Mouse (Mus musculus) heart, embryonic 16.5 days (tissue): Measurements from ENCODE around the gene Grk3. TPM values are rescaled to one million over a fixed set of nuclear protein-coding genes. Genes with fewer than 3 reads are reported as not detected.
A peak's percentile ranks its signal among the peaks of the same experiment; 100 is the strongest.

Experiments
- ATAC-seq: fragments of 200-750 bp; cut with Nextera tagmentation; replicated peaks from 2 replicates; pipeline ENCODE4 v1.8.0; 2017; ENCODE audit warnings: moderate number of reproducible peaks; ENCODE audit not compliant: insufficient read depth, low FRiP score; ENCODE audit errors: extremely low read depth
- H3K27ac ChIP-seq: fragments of 300-500 bp; sonication (generic); 2 replicates; pipeline ENCODE4 v1.5.1; 2014; ENCODE audit warnings: mild to moderate bottlenecking, low read length, control low read depth, moderate library complexity
- H3K27me3 ChIP-seq: fragments of 300-500 bp; sonication (generic); 2 replicates; pipeline ENCODE4 v1.6.1; 2014; ENCODE audit warnings: low read length, mixed read lengths; ENCODE audit not compliant: control insufficient read depth, insufficient read depth
- H3K36me3 ChIP-seq: fragments of 300-500 bp; sonication (generic); 2 replicates; pipeline ENCODE4 v1.6.1; 2014; ENCODE audit not compliant: control insufficient read depth, insufficient read depth
- H3K4me1 ChIP-seq: fragments of 300-500 bp; sonication (generic); 2 replicates; pipeline ENCODE4 v1.6.1; 2014; ENCODE audit warnings: low read length, mixed read lengths; ENCODE audit not compliant: control insufficient read depth, insufficient read depth
- H3K4me2 ChIP-seq: fragments of 300-500 bp; sonication (generic); 2 replicates; pipeline ENCODE4 v1.6.1; 2014; ENCODE audit warnings: low read depth, mild to moderate bottlenecking, control low read depth, low read length
- H3K4me3 ChIP-seq: fragments of 300-500 bp; sonication (generic); 2 replicates; pipeline ENCODE4 v1.5.1; 2014; ENCODE audit warnings: mild to moderate bottlenecking, control low read depth, low read length
- H3K9ac ChIP-seq: fragments of 300-500 bp; sonication (generic); 2 replicates; pipeline ENCODE4 v1.6.1; 2014; ENCODE audit warnings: low read length, control low read depth
- H3K9me3 ChIP-seq: fragments of 300-500 bp; sonication (generic); replicated peaks from 2 replicates; pipeline ENCODE4 v1.6.1; 2016; ENCODE audit warnings: low read length; ENCODE audit not compliant: control insufficient read depth
- WGBS: fragments of 180-500 bp; shearing (Covaris S2); extraction: QIAGEN DNeasy Blood & Tissue Kit; methylation state at CpG from one replicate; pipeline ENCODE4 v1.1.7; 2014; 5-methylcytosine and 5-hydroxymethylcytosine counted together
- polyA plus RNA-seq: library from polyadenylated mRNA; unstranded; fragments of >200 nt; fragmentation: Nextera tagmentation; extraction: Ambion mirVana; gene quantifications from 2 replicates; pipeline ENCODE4 v1.2.1, GENCODE M21; 2015

Gene Grk3
- polyA plus RNA-seq, 1 experiment from 2014 or later = 23.9 TPM

DNA sequence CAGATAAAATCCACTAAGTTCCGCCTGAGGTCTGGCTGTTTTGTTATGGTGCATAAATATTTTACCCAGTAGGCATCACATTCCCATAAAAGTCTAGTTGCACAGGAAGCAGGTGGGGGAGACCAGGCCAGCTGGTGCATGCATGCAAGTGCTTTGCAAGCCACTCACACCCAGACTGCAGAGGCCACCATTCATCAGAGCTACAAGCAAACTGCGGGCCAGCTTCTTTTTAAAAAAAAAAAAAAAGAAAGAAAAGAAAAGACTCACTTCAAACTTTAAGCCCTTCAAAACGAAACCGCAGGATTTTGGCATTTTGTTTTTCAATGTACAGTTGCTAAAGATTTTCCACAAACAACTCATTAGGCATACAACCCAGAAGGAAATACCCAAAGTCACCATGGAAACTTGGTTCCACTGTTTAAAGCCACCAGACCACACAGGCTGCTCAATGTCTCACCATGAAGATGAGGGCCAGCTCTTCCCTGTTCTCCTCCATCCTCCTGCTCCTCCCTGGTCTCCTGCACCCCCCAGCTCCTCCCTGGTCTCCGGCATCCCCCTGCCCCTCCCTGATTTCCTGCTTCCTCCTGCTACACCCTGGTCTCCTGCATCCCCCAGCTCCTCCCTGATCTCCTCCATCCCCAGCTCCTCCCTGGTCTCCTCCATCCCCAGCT lies 17.9 kb downstream of the Grk3 start:
- Histone ChIP-seq H3K9ac (no peak overlapping the region), H3K4me2 (no peak overlapping the region), H3K27me3 (no peaks in the 10 kb centered on the region), H3K9me3 (no peaks in the 10 kb centered on the region), H3K27ac (no peak overlapping the region), H3K4me1 (no peaks in the 10 kb centered on the region), H3K4me3 (no peak overlapping the region), H3K36me3 (peaks cover 4% of the 10 kb centered on the region; the same call in 1 of the 2 replicates)
- WGBS = 75% methylated on average over 5 of the region's 5 CpGs
- ATAC-seq = no peak

GRCm38 (mm10) chr5:112991245-112991644 lies 24.3 kb downstream of the Grk3 start:
- WGBS = 85% methylated on average over 9 of the region's 9 CpGs
- Histone ChIP-seq H3K27ac (no peak overlapping the region), H3K36me3 (peaks cover 4% of the 10 kb centered on the region; the same call in 1 of the 2 replicates), H3K9ac (no peak overlapping the region), H3K27me3 (no peaks in the 10 kb centered on the region), H3K4me3 (no peak overlapping the region), H3K9me3 (no peaks in the 10 kb centered on the region), H3K4me2 (no peak overlapping the region), H3K4me1 (no peaks in the 10 kb centered on the region)
- ATAC-seq = no peak

- H3K9ac ChIP-seq = no peak overlapping the region
- no peaks in the 10 kb centered on the region for H3K36me3 ChIP-seq
- ATAC-seq = no peak
- H3K4me1 ChIP-seq = peaks cover 2% of the 10 kb centered on the region; the same call in 1 of the 2 replicates
- H3K27me3 ChIP-seq = no peaks in the 10 kb centered on the region
- H3K4me2 ChIP-seq = no peak overlapping the region
- WGBS = 86% methylated on average over 6 of the region's 6 CpGs
- H3K9me3 ChIP-seq = no peaks in the 10 kb centered on the region
- no peak overlapping the region for H3K4me3 ChIP-seq
- no peak overlapping the region for H3K27ac ChIP-seq
These were observed 33.7 kb downstream of the Grk3 start for GRCm38 (mm10) chr5:112981931-112982330.

DNA sequence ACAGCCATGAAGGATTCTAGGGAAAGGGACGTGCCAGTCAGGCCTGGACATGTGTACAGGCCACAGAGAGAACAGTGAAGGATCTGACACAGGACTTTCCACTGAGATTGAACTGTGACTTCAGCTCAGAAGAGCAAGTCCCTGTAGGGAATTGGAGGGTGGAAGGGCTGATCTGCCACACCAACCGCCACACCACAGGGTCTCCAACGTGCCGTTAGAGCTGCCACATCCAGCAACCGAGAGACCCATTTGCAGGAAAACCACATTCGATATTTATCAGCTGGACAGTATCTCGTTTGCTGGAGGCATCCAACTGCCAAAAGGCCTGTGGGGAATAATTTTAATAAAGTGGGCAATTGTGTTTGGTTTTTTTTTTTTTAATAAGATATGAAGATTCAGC lies 35.9 kb downstream of the Grk3 start:
- 83% methylated on average over 7 of the region's 7 CpGs for WGBS
- no peak for ATAC-seq
- Histone ChIP-seq H3K36me3 (no peaks in the 10 kb centered on the region), H3K4me3 (no peak overlapping the region), H3K4me2 (no peak overlapping the region), H3K9ac (no peak overlapping the region), H3K27me3 (no peaks in the 10 kb centered on the region), H3K9me3 (no peaks in the 10 kb centered on the region), H3K27ac (no peak overlapping the region), H3K4me1 (peaks cover 11% of the 10 kb centered on the region; the same call in 1 of the 2 replicates)

DNA sequence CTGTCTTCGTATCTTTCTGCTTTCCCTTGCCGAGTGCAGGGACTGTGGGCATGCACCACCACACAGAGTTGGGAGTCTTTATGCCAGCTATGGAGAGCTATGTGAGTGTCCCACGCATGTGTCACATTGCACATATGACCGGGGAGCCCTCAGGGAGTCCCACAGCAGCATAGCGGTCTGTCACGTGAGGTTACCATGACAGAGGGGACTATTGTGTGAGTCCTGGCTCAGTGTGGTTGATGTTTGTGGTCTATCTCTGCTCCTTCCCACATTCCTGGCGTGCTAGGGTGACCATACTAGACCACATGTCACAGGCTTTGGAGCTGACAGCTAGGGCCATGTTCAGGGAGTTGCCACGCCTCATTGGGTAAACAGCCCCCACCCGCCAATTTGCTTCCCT lies 36.4 kb downstream of the Grk3 start:
- Histone ChIP-seq H3K4me1 (peaks cover 11% of the 10 kb centered on the region; the same call in 1 of the 2 replicates), H3K4me3 (no peak overlapping the region), H3K9ac (no peak overlapping the region), H3K4me2 (no peak overlapping the region), H3K27ac (no peak overlapping the region), H3K36me3 (no peaks in the 10 kb centered on the region), H3K9me3 (no peaks in the 10 kb centered on the region), H3K27me3 (no peaks in the 10 kb centered on the region)
- 89% methylated on average over 9 of the region's 9 CpGs for WGBS
- ATAC-seq = no peak

- Histone ChIP-seq H3K27me3 (no peaks in the 10 kb centered on the region), H3K36me3 (no peaks in the 10 kb centered on the region), H3K9me3 (no peaks in the 10 kb centered on the region), H3K4me2 (no peak overlapping the region), H3K4me3 (no peak overlapping the region), H3K27ac (peak overlapping the region; percentile 79), H3K9ac (no peak overlapping the region), H3K4me1 (peaks cover 14% of the 10 kb centered on the region)
- 36% methylated on average over 5 of the region's 5 CpGs for WGBS
- peak; percentile 88 for ATAC-seq
These were observed 38.5 kb downstream of the Grk3 start for GRCm38 (mm10) chr5:112977089-112977488.

GRCm38 (mm10) chr5:112973596-112973995 lies 42.0 kb downstream of the Grk3 start:
- H3K36me3 ChIP-seq = no peaks in the 10 kb centered on the region
- no peak overlapping the region for H3K4me2 ChIP-seq
- WGBS = 45% methylated on average over 7 of the region's 7 CpGs
- no peak overlapping the region for H3K27ac ChIP-seq
- H3K27me3 ChIP-seq = no peaks in the 10 kb centered on the region
- H3K9me3 ChIP-seq = no peaks in the 10 kb centered on the region
- peaks cover 14% of the 10 kb centered on the region for H3K4me1 ChIP-seq
- no peak for ATAC-seq
- no peak overlapping the region for H3K9ac ChIP-seq
- no peak overlapping the region for H3K4me3 ChIP-seq

DNA sequence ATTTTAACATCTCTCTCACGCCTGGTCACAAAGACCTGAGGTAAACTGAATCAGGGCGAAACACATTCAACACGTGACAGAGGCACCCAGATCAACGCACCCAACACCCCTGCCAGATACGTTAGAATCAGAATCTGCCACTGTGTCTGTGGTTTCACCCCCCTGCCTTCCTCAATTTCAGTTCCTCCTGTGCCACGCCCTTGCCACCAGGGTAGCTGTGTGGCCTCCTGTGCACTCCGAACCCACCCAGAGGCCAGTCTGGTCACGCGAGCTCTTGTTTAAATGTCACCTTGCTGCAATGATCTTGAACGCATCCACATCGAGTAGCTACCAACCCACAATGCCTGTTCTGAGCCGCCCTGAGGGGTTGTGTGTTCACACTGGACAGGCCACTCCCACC lies 43.3 kb downstream of the Grk3 start:
- no peaks in the 10 kb centered on the region for H3K36me3 ChIP-seq
- H3K4me1 ChIP-seq = peaks cover 12% of the 10 kb centered on the region
- no peaks in the 10 kb centered on the region for H3K27me3 ChIP-seq
- no peak overlapping the region for H3K4me3 ChIP-seq
- H3K27ac ChIP-seq = no peak overlapping the region
- H3K9me3 ChIP-seq = no peaks in the 10 kb centered on the region
- WGBS = 77% methylated on average over 12 of the region's 12 CpGs
- no peak overlapping the region for H3K9ac ChIP-seq
- ATAC-seq = no peak
- H3K4me2 ChIP-seq = no peak overlapping the region

- H3K9ac ChIP-seq = no peak overlapping the region
- H3K27me3 ChIP-seq = no peaks in the 10 kb centered on the region
- H3K4me3 ChIP-seq = no peak overlapping the region
- H3K4me2 ChIP-seq = no peak overlapping the region
- H3K4me1 ChIP-seq = peaks cover 7% of the 10 kb centered on the region
- H3K27ac ChIP-seq = no peak overlapping the region
- no peaks in the 10 kb centered on the region for H3K36me3 ChIP-seq
- ATAC-seq = no peak
- WGBS = 57% methylated on average over 4 of the region's 4 CpGs
- H3K9me3 ChIP-seq = no peaks in the 10 kb centered on the region
These were observed 52.1 kb downstream of the Grk3 start for GRCm38 (mm10) chr5:112963495-112963894.
